Mouse (Mus musculus): Measurements from ENCODE around the gene Eid2b. TPM values are rescaled to one million over a fixed set of nuclear protein-coding genes. Genes with fewer than 3 reads are reported as not detected.

Eid2b gene
- 1 to 10 TPM; 6.2 to 7.4 TPM for total RNA-seq (2023)

DNA sequence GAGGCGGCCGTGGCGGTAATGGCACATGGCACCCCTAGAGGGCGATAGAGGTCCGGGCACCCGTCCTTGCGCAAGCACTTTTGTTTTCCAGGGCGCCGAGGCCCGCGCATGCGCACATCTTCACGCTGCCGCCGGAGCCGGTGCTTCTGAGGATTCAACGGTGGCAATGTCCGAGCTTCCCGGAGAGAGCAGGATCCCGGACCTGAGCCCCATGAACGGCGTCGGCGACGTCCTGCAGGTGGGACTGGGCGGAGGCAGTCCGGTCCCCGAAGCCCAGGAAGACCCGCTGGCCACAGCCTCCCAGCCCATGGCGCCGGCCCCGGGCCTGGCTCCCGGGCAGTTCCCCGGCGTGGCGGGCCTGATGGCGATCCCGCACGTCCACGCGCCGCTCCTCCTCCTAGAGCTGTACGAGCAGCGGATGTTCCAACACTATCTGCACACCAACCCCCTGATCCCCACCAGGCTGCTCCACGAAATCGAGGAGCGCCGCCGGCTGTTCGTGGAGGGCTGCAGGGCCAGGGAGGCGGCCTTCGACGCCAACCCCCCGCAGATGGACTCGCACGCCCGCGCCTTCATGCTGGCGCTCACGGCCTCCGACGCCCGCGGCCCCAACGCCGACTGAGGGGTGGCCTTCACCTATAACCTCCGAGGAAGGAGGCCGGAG is at the start of gene Eid2b:
TSS of gene Eid2b (plus strand) at position 125 of the 664 bp plus-strand sequence.

DNA sequence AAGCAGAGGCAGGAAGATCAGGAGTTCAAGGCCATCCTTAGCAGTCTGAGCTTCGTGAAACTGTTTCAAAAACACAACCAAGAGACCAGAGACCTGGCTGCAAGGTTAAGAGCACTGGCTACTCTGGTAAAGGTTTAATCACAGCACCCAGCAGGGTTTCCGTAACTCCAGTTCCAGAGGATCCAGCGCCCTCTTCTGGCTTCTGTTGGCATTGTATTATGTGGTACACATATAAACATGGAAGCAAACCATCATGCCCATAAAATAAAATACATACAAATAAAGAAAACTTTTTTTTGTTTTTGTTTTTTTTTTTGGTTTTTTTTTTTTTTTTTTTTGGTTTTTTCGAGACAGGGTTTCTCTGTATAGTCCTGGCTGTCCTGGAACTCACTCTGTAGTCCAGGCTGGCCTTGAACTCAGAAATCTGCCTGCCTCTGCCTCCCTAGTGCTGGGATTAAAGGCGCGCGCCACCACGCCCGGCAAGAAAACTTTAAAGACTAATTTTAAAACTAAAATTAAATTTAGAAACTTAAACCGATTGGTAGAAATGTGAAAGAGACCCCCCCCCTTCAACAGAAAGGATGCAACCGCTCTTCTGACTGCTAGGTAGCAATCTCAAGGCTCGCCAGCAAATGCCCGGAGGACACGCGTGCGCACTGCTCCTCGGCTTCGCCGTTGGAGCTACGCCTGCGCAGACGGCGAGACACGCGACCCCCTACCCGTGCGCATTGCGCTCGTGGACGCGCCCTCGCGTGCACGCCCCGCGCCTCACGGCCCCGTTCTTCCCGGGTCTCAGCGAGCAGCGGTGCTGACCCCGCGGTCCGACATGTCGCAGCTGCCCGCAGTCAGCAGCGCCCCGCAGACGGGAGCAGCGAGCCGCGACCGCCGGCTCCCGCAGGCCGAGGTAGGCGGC is 10.2 kb upstream of the Eid2b start, which contains the start of gene Eid2:
TSS of gene Eid2 (plus strand) at position 753 of the 913 bp plus-strand sequence.

DNA sequence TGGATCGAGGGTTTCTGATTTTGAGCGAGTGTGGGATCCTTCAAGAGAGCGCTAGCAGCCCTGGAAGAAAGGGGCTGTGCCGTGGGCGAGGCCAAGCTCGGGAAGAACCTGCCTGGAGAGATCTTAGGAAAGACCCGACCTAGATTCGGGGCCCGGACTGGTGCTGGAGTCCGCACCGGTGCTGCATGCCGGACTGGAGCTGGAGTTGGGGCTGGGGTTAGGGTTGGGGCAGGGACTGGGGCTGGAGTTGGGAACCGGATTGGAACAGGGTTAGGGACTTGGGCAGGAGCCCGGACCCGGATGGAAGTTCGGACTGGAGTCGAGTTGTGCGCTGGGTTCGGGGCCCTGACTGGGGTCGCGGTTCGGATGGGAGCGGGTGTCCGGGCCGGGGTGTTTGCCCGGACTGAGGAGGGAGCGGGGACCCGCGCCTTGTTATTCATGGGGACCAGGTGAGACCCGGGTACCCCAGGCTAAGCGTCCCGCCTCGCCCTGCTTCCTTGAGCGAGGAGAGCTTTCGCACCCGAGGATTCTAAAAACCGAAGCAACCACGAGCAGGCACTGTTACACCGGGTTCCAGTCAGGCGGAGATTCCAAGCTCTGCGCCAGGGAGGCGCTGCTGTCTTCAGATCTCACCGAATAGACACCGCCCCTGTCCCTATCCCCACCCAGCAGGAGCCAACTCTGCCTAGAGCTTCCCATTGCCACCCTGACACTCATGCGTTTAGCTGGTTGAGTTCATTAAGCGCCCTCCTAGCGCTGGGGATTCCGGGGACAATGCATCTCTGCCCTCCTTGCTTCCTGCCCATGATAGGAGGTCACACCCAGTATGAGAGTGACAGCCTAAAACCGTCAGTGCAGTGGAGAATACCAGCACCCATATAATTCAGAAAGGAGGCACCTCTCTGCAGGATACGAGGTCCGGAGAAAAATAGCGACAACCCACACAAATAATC is 13.4 kb downstream of the Eid2b start, which contains the start of gene Selenov:
TSS of gene Selenov (minus strand) at position 549 of the 953 bp plus-strand sequence.

DNA sequence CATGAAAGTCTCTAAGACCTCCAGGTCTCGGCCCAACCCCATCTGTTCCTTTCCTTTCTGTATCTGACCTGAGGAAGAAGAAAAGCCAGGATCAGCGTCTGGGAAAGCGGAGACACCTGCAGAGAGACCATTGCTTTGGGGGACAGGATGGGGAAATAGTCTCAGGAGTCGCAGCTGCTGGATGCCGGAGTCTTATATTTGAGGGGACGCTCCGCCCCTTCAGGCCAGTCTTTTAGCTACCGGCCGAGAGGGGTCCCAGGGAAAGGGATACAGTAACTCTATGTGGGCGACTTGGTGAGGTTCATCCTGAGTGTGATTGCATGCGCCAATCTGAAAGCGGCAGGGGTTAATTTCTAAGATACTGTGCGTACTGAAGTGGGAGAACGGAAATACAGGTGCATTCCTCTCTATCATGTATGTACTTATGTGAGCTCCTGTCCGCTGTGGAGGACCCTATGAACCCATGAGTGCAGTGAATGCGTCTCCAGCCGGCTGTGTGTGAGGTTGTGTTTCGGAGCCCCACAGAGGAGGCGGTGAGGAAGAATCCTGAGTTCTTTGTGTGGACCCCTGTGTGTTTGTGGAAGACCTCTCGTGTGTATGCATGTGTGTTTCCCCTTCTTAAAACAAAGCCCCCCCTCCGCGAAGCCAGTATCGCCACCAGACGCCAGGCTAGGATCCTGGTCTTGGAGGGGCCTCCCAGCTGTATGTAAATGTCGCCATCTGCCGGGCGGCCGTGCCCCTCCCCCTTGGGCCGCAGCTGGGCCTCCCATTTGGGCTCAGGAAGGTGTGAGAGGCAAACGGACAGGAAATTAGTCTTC is 24.3 kb downstream of the Eid2b start, which contains the start of gene Dll3:
TSS of gene Dll3 (minus strand) at position 623 of the 818 bp plus-strand sequence.

DNA sequence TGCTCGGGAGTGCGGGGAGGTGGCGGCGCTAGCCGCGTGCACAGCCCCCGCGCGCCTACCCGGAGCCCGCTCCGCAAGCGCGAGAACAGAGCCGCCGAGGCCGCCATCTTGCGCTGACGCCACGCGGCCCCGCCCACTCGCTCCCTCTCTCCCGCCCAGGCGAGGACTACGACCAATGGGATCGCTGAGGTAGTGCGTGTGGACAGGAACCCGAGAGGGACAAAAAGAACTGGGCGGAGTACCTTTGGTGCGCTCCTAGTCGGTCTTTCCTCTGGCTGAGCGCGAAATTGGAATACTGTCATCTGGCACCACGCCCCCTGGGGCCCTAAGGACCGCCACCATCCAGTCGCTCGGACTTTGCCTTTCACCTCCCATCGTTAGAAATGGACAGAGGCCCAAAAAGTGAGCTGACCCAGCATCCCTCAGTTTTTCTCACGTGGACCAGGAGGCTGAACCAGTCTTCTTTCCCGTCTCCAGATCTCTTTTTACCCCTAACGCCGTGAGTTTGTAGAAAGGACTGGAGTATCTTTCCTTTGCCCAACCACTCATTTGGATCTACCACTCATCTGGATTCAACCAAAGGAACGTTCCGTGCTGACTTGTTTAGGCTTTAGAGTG is 34.5 kb downstream of the Eid2b start, which contains the start of gene Timm50:
TSS of gene Timm50 (minus strand) at position 147 of the 618 bp plus-strand sequence.

Other genes starting within 250 kb of the Eid2b start
- gene Psmc4, start 227.6 kb upstream of the Eid2b start, total RNA-seq (2023): 100 to 1,000 TPM in 1 of 2 experiments, 10 to 100 TPM in 1; 95.2 to 116 TPM
- not detected for gene Fcgbp, start 206.5 kb upstream of the Eid2b start, total RNA-seq (2023)
- not detected for gene 9530053A07Rik, start 148.3 kb upstream of the Eid2b start, total RNA-seq (2023)
- 100 to 1,000 TPM; 207 to 223 TPM for gene Fbl, start 108.0 kb upstream of the Eid2b start, total RNA-seq (2023)
- gene Dyrk1b, start 98.3 kb upstream of the Eid2b start, total RNA-seq (2023): 10 to 100 TPM; 13.8 to 14.1 TPM
- 10 to 100 TPM; 11.0 to 12.4 TPM for gene Eid2, start 9.9 kb upstream of the Eid2b start, total RNA-seq (2023)
- not detected for gene Selenov, start 13.4 kb downstream of the Eid2b start, total RNA-seq (2023)
- gene Dll3, start 24.5 kb downstream of the Eid2b start, total RNA-seq (2023): not detected
- 10 to 100 TPM; 34.1 to 40.1 TPM for gene Timm50, start 34.3 kb downstream of the Eid2b start, total RNA-seq (2023)
- 100 to 1,000 TPM; 169 to 174 TPM for gene Supt5, start 61.0 kb downstream of the Eid2b start, total RNA-seq (2023)
- gene Rps16, start 72.9 kb downstream of the Eid2b start, total RNA-seq (2023): 1,000 to 10,000 TPM; 5,462 to 5,531 TPM
- 100 to 1,000 TPM; 182 to 187 TPM for gene Plekhg2, start 94.9 kb downstream of the Eid2b start, total RNA-seq (2023)
- 100 to 1,000 TPM; 193 to 206 TPM for gene Zfp36, start 102.5 kb downstream of the Eid2b start, total RNA-seq (2023)
- gene Med29, start 115.0 kb downstream of the Eid2b start, total RNA-seq (2023): 10 to 100 TPM; 16.1 to 20.7 TPM
- 100 to 1,000 TPM; 144 to 185 TPM for gene Paf1, start 115.2 kb downstream of the Eid2b start, total RNA-seq (2023)
- 100 to 1,000 TPM; 282 to 300 TPM for gene Gmfg, start 159.7 kb downstream of the Eid2b start, total RNA-seq (2023)
- 1 to 10 TPM; 4.3 to 5.1 TPM for gene Lrfn1, start 174.2 kb downstream of the Eid2b start, total RNA-seq (2023)
- gene Ifnl2, start 232.7 kb downstream of the Eid2b start, total RNA-seq (2023): not detected
- gene Ifnl3, start 245.1 kb downstream of the Eid2b start, total RNA-seq (2023): not detected

Data from T-cell, adult 66 days (primary cell).